Mouse (Mus musculus): ENCODE data around the gene Polr1d. TPM values are rescaled to one million over a fixed set of nuclear protein-coding genes. Genes with fewer than 3 reads are reported as not detected.

Gene Polr1d
- 17.2 and 33.0 TPM in 2 replicates for polyA plus RNA-seq (2012; rRNA removed)

DNA sequence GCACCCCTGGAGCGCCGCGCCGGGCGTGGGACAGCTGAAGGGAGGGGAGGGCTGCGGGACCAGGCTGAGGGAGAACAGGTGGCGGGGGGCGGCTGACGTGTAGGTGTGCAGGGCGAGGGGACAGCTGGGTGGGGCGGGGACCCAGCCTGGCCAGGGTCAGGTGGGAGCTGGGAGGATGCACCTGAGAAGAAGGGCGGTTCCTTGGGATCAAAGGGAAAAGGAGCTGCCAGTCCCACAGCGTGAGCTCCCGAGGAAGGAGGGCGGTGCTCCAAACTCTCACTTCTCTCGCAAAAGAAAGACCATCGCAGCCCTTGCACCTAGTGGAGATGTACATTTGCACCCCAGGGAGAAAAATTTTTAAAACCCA is at the start of gene Polr1d:
Gene Polr1d (plus strand): TSS at position 252 of the 367 bp plus-strand sequence.
- Histone ChIP-seq H3K27ac (ENCODE audit: insufficient read depth, low read depth, low read length) (peak within 1 kb of the TSS; percentile 90), H3K36me3 (ENCODE audit: control insufficient read depth, insufficient read depth, low read length) (peaks cover 3% of the 10 kb centered on the region; the same call in 1 of the 2 replicates), H3K4me1 (ENCODE audit: control insufficient read depth, insufficient read depth, insufficient read length, low read length) (peaks cover 15% of the 10 kb centered on the region; the same call in 1 of the 2 replicates), H3K27me3 (ENCODE audit: control insufficient read depth, insufficient read depth, low read length) (no peaks in the 10 kb centered on the region), H3K4me3 (ENCODE audit: low read depth, low read length) (peak within 1 kb of the TSS; percentile 81)
- WGBS: under 1% methylated on average over 17 of the region's 17 CpGs
- TF ChIP-seq POLR2A (IDR thresholded peaks at IDR 0.05; ENCODE audit: low read depth, low read length) (no peak), CTCF (IDR thresholded peaks at IDR 0.05; ENCODE audit: extremely low read depth, insufficient read length, insufficient replicate concordance, low read depth, low read length) (no peak)

GRCm38 (mm10) chr5:147031281-147031680 is 45.6 kb upstream of the Polr1d start:
- TF ChIP-seq POLR2A (IDR thresholded peaks at IDR 0.05; ENCODE audit: low read depth, low read length): no peak
- no peak for TF ChIP-seq CTCF (IDR thresholded peaks at IDR 0.05; ENCODE audit: extremely low read depth, insufficient read length, insufficient replicate concordance, low read depth, low read length)
- WGBS: 79% methylated on average over 14 of the region's 14 CpGs
- H3K4me1 ChIP-seq (ENCODE audit: control insufficient read depth, insufficient read depth, insufficient read length, low read length): no peaks in the 10 kb centered on the region
- peak overlapping the region; percentile 50 for H3K27ac ChIP-seq (ENCODE audit: insufficient read depth, low read depth, low read length)
- H3K4me3 ChIP-seq (ENCODE audit: low read depth, low read length): no peak overlapping the region
- H3K27me3 ChIP-seq (ENCODE audit: control insufficient read depth, insufficient read depth, low read length): no peaks in the 10 kb centered on the region
- peaks cover 57% of the 10 kb centered on the region for H3K36me3 ChIP-seq (ENCODE audit: control insufficient read depth, insufficient read depth, low read length)

- Histone ChIP-seq H3K36me3 (ENCODE audit: control insufficient read depth, insufficient read depth, low read length) (peaks cover 39% of the 10 kb centered on the region), H3K4me1 (ENCODE audit: control insufficient read depth, insufficient read depth, insufficient read length, low read length) (peaks cover 4% of the 10 kb centered on the region; the same call in 1 of the 2 replicates), H3K27ac (ENCODE audit: insufficient read depth, low read depth, low read length) (no peak overlapping the region), H3K27me3 (ENCODE audit: control insufficient read depth, insufficient read depth, low read length) (no peaks in the 10 kb centered on the region), H3K4me3 (ENCODE audit: low read depth, low read length) (no peak overlapping the region)
- WGBS: 81% methylated on average over 13 of the region's 13 CpGs
- TF ChIP-seq POLR2A (IDR thresholded peaks at IDR 0.05; ENCODE audit: low read depth, low read length): no peak
- no peak for TF ChIP-seq CTCF (IDR thresholded peaks at IDR 0.05; ENCODE audit: extremely low read depth, insufficient read length, insufficient replicate concordance, low read depth, low read length)
Measured at GRCm38 (mm10) chr5:147033155-147033554, 43.7 kb upstream of the Polr1d start.

GRCm38 (mm10) chr5:147034283-147034682 is 42.6 kb upstream of the Polr1d start:
- no peak overlapping the region for H3K27ac ChIP-seq (ENCODE audit: insufficient read depth, low read depth, low read length)
- H3K27me3 ChIP-seq (ENCODE audit: control insufficient read depth, insufficient read depth, low read length): no peaks in the 10 kb centered on the region
- TF ChIP-seq POLR2A (IDR thresholded peaks at IDR 0.05; ENCODE audit: low read depth, low read length): no peak
- peaks cover 4% of the 10 kb centered on the region; the same call in 1 of the 2 replicates for H3K4me1 ChIP-seq (ENCODE audit: control insufficient read depth, insufficient read depth, insufficient read length, low read length)
- peaks cover 30% of the 10 kb centered on the region for H3K36me3 ChIP-seq (ENCODE audit: control insufficient read depth, insufficient read depth, low read length)
- no peak overlapping the region for H3K4me3 ChIP-seq (ENCODE audit: low read depth, low read length)
- WGBS: 80% methylated on average over 12 of the region's 12 CpGs

- peaks cover 4% of the 10 kb centered on the region; the same call in 1 of the 2 replicates for H3K4me1 ChIP-seq (ENCODE audit: control insufficient read depth, insufficient read depth, insufficient read length, low read length)
- H3K36me3 ChIP-seq (ENCODE audit: control insufficient read depth, insufficient read depth, low read length): peaks cover 29% of the 10 kb centered on the region
- TF ChIP-seq CTCF (IDR thresholded peaks at IDR 0.05; ENCODE audit: extremely low read depth, insufficient read length, insufficient replicate concordance, low read depth, low read length) (no peak), POLR2A (IDR thresholded peaks at IDR 0.05; ENCODE audit: low read depth, low read length) (no peak)
- 53% methylated on average over 6 of the region's 6 CpGs for WGBS
- H3K4me3 ChIP-seq (ENCODE audit: low read depth, low read length): no peak overlapping the region
- H3K27me3 ChIP-seq (ENCODE audit: control insufficient read depth, insufficient read depth, low read length): no peaks in the 10 kb centered on the region
- no peak overlapping the region for H3K27ac ChIP-seq (ENCODE audit: insufficient read depth, low read depth, low read length)
Measured at GRCm38 (mm10) chr5:147035301-147035700, 41.5 kb upstream of the Polr1d start.

GRCm38 (mm10) chr5:147036028-147036427 is 40.8 kb upstream of the Polr1d start:
- TF ChIP-seq CTCF (IDR thresholded peaks at IDR 0.05; ENCODE audit: extremely low read depth, insufficient read length, insufficient replicate concordance, low read depth, low read length): no peak
- no peak for TF ChIP-seq POLR2A (IDR thresholded peaks at IDR 0.05; ENCODE audit: low read depth, low read length)
- Histone ChIP-seq H3K4me3 (ENCODE audit: low read depth, low read length) (no peak overlapping the region), H3K4me1 (ENCODE audit: control insufficient read depth, insufficient read depth, insufficient read length, low read length) (peaks cover 4% of the 10 kb centered on the region; the same call in 1 of the 2 replicates), H3K36me3 (ENCODE audit: control insufficient read depth, insufficient read depth, low read length) (peaks cover 31% of the 10 kb centered on the region), H3K27me3 (ENCODE audit: control insufficient read depth, insufficient read depth, low read length) (no peaks in the 10 kb centered on the region), H3K27ac (ENCODE audit: insufficient read depth, low read depth, low read length) (peak overlapping the region; percentile 36)
- WGBS: 82% methylated on average over 10 of the region's 10 CpGs

- WGBS: 85% methylated on average over 5 of the region's 5 CpGs
- no peak for TF ChIP-seq POLR2A (IDR thresholded peaks at IDR 0.05; ENCODE audit: low read depth, low read length)
- no peak for TF ChIP-seq CTCF (IDR thresholded peaks at IDR 0.05; ENCODE audit: extremely low read depth, insufficient read length, insufficient replicate concordance, low read depth, low read length)
- H3K36me3 ChIP-seq (ENCODE audit: control insufficient read depth, insufficient read depth, low read length): peaks cover 30% of the 10 kb centered on the region
- H3K4me3 ChIP-seq (ENCODE audit: low read depth, low read length): no peak overlapping the region
- no peaks in the 10 kb centered on the region for H3K27me3 ChIP-seq (ENCODE audit: control insufficient read depth, insufficient read depth, low read length)
- peaks cover 4% of the 10 kb centered on the region; the same call in 1 of the 2 replicates for H3K4me1 ChIP-seq (ENCODE audit: control insufficient read depth, insufficient read depth, insufficient read length, low read length)
- peak overlapping the region; percentile 36 for H3K27ac ChIP-seq (ENCODE audit: insufficient read depth, low read depth, low read length)
Measured at GRCm38 (mm10) chr5:147036661-147037060, 40.2 kb upstream of the Polr1d start.
